Mouse (Mus musculus) heart, adult 2 months (tissue): Measurements from ENCODE around the gene Gm10282.
A peak's percentile ranks its signal among the peaks of the same experiment; 100 is the strongest.

ENCODE experiments used
- CTCF ChIP-seq: fragments of 200-600 bp; IDR thresholded peaks from 2 replicates; pipeline ENCODE4 v1.8.1; 2022; ENCODE audit warnings: antibody characterized with exemption, mild to moderate bottlenecking, moderate library complexity
- EP300 ChIP-seq: fragments of 200-500 bp; IDR thresholded peaks from 2 replicates; pipeline ENCODE4 v1.6.1; 2011; ENCODE audit warnings: low read depth, low read length, control low read depth; ENCODE audit not compliant: insufficient read depth
- POLR2A ChIP-seq: fragments of 200-500 bp; IDR thresholded peaks from 2 replicates; pipeline ENCODE4 v1.6.1; 2011; ENCODE audit warnings: mild to moderate bottlenecking, low read depth, low read length, control low read depth; ENCODE audit not compliant: insufficient read depth

DNA sequence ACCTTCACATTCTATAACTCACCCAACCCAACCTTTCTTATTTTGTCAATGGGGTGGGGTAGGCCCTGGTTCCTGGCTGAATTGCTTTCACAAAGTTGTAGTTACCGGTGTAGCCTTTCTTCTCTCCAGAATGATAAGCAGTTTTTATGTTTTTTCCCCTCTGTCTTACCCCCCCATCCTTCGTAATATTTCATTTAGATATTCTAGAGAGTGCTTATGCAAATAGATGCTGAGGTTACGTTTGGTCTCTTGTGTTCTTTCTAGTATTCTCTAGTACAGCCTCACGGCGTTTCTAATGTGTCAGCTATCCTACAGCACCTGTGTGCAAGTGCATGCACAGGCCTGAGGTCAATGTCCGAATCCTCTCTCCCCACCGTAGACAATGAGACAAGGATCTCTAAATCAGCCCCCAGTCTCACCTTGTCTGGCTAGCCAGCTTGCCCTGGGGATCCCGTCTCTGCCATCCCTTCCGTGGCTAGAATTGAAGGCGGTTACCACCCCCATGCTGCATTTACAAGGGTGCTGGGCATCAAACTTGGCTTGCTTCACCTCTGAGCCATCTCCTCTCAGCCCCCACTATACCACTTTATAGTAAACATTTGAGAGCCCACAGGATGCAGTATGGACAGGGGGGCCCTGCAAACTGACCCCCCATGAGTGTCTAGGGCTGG lies 19.1 kb upstream of the Gm10282 start:
- TF ChIP-seq CTCF (no peak), EP300 (no peak), POLR2A (peak; percentile 33; the same call in 1 of the 2 replicates)
